Mouse (Mus musculus) layer of hippocampus, adult 9-11 months (tissue): ENCODE measurements around the gene Rpp25.

Experiments
- DNase-seq: peaks from one replicate; pipeline ENCODE4 v3.0.0; 2022

Rpp25 gene

GRCm38 (mm10) chr9:57521056-57521911 is 17.5 kb downstream of the Rpp25 start, which contains the start of gene Cox5a:
Gene Cox5a (plus strand): TSS chr9:57521274.
- peak; percentile 94 for DNase-seq

DNA sequence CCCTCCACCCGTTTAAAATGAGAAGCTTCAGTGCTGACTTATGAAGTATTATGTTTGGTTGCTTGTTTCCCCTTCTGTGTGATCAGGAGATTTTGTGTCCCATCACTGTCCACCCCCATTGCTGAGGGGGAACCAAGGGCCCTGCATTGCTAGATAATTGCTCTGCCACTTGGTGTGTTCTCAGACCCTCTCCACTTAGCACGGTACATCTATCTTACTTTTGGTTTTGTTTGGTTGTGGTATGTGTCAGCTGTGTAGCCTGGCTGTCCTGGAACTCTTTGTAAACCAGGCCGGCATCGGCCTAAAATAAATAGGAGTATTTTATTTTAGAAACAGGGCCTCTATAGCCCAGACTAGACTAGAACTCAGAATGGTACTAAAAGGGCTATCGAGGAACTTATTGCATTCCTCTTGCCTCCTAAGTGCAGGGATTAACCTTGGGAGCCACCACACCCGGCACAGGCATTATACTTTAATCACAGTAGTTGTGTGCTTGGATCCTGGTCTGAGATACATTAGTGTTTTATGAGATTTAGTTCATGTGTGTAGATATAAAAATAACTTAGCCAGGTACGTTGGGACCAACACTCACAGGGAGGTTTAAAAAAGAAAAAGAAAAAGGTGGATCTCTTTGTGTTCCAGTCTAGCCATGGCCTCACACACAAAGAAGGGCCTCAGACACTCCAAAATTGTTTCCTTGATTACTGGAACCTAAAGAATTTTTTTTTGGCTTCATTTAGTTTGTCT is 18.5 kb downstream of the Rpp25 start:
- no peak for DNase-seq

- DNase-seq, result no peak
Measured at GRCm38 (mm10) chr9:57522861-57523246, 19.0 kb downstream of the Rpp25 start.

DNA sequence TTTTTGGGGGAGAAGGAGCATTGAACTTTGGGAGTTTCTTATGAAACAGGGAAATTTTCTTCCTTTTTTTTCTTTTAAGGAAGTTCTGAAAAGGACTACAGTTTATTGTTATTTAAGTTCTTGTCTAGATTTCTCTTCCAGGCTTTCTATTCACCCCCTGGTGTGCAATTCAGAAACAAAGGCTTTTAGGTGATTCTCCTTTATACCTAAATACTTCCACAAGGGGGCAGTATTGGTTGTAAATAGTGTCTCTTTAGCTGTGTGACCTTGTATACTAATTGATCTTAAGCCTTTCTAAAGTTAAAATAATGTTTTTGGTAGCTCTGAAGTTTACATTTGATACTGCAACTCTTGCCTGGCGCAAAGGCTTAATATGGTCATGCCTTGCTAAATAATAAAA is 19.9 kb downstream of the Rpp25 start:
- no peak for DNase-seq

DNA sequence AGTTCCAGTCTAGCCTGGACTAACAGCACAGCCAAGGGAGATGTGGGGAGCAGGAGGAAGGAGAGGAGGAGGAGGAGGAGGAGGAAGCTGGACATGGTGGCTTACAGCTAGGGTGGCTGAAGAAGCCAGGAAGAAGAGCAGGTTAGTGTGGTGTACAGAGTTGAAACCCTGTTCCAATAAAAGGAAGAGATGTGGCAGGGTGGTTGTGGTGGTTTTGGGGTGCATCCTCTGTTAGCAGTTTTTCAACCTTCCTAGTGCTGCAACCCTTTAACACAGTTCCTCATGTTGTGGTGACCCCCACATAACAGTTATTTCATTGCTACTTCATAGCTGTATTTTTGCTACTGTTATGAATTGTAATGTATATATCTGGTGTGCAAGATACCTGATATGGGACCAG is 20.6 kb downstream of the Rpp25 start:
- DNase-seq, result no peak

DNA sequence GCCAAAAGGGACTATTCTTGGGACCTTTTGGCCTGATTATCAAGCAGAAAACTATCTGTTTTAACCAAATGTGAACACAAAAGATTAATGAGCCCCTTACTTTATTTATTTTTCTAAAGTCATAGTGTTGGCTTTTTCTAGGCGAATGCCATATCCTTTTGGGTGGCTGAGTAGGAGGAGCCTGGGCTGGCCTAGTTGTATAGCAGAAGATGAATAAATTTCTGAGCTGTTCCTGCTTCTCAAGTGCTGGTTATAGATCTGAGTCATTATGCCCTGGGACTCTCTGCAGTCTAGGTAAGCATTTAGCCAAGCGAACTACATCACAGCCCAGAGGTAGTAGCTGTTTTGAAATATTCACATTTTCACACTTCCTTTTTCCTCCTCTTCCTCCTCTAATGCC is 21.7 kb downstream of the Rpp25 start:
- DNase-seq, result no peak

DNA sequence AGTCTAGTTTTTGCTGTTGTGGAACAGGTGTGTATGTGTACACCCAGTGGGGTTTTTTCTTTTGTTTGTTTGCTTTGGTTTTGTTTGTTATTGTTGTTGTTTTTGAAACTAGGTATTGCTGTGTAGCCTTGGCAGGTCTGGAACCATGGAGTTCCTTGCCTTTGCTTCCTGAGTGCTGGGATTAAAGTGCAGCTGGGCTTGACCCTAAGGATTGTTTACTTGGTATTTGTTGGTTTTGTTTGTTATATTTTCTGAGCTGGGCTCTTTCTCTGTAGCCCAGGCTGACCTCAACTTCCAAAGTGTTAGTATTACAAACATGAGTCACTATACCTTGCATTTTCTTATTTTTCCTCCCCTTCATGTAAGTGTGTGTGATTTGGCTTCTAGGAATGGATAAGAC is 22.6 kb downstream of the Rpp25 start:
- DNase-seq, result no peak

DNA sequence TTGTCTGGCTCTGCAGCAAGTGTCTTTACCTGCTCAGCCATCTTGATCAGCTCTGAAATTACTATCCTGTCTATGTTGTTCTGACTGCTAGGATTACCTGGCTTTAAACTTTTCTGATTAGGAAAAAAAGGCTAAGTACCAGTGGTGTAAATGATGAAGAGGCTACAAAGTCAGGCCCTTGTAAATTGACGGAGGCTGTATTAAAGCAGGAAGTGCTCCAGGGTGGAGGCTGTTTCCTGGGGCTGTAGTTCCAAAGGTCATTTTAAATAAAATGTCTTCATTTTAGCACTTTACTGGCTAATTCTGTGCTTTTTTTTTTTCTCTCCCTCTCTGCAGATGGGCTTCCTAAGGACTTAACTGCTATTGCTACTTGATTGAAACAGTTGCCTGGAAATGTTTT is 28.1 kb downstream of the Rpp25 start:
- DNase-seq, result no peak

DNA sequence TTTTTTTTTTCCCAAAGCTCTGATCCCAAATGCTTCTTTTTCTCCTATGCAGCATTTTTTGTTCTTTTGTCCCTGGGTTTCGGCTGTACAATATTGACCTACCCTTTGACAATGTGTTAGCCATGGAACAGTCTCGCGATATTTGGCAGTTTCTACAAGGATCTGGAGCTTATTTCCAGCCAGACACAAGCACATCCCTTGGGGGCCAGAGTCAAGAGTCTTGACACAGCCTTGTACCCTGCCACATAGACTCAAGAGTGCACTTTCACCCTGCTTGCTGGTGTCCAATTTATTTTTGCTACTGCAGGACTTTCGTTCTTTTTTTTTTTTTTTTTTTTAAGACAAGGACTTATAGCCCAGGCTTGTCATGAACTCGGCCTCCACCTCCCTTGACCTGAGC is 32.5 kb downstream of the Rpp25 start:
- no peak for DNase-seq

GRCm38 (mm10) chr9:57537044-57537727 is 33.4 kb downstream of the Rpp25 start, which contains the start of gene Fam219b:
Gene Fam219b (plus strand): TSS chr9:57537528.
- peak; percentile 92 for DNase-seq

GRCm38 (mm10) chr9:57537728-57538181 is 33.9 kb downstream of the Rpp25 start:
- DNase-seq, result no peak

DNA sequence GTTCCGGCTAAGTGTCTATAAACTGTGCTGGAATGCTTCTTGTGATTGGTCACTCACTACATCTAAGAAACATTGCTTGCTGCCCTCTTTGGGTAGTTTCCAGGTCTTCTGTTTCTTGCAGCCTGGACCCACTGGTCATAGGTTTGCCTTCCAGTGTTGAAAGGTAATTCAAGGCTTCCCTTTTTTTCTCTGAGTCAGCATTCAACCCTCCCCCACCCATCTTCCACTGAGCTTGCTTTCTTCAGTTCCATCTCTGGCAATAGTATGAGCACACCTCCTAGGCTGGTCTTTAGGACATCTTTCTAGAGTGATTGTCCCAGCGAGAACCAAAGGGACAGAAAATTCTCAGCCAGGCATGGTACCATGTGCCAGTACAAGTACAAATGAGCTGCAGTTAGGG is 35.7 kb downstream of the Rpp25 start:
- DNase-seq, result no peak

GRCm38 (mm10) chr9:57541312-57541711 is 37.5 kb downstream of the Rpp25 start:
- no peak for DNase-seq

GRCm38 (mm10) chr9:57543951-57544350 is 40.1 kb downstream of the Rpp25 start:
- no peak for DNase-seq

GRCm38 (mm10) chr9:57547287-57547686 is 43.5 kb downstream of the Rpp25 start:
- DNase-seq, result no peak

DNA sequence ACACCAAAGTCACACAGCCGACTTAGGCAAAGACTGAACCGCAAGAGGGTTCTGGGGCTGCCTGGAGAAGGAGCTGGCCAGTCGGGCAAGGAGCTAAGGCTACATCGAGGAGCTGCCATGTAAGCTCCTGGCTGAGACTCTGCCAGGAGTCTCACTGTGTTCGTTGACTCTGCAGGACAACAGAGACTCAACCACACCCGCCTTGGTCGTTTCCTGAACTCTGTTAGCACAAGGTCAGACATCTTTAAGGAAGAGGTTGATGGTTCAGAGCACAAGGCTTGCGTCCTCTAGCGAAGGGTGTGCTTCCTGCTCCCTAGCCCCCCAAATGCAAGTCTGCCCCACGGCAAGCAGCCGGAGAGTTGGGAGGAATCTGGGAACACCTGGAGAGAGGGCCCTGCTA is 44.0 kb downstream of the Rpp25 start:
- DNase-seq, result no peak

DNA sequence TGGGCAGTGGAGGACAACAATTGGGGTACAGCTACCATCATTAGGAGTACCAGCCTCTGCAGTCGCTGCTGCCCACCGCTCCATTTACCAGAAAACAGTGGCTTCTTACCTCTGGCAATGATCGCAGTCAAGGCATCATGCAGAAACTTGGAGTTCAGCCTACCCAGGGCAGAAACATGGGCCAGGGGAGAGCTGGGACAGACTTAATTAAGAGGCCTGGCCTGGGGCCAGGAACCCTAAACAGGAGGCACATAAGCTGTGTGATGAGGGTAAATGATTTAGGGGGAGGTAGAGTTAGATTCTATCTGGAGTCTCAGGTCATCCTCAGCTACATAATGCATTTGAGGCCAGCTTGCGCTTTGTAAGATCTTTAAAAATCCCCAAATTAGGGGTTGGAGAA is 45.4 kb downstream of the Rpp25 start:
- no peak for DNase-seq

GRCm38 (mm10) chr9:57550126-57550862 is 46.5 kb downstream of the Rpp25 start:
- DNase-seq, result no peak

- DNase-seq, result peak; percentile 69
Measured at GRCm38 (mm10) chr9:57552139-57552887, 48.5 kb downstream of the Rpp25 start, which contains the start of gene Mpi. Gene Mpi (minus strand): TSS chr9:57552763.

GRCm38 (mm10) chr9:57553119-57553518 is 49.3 kb downstream of the Rpp25 start:
- no peak for DNase-seq

DNA sequence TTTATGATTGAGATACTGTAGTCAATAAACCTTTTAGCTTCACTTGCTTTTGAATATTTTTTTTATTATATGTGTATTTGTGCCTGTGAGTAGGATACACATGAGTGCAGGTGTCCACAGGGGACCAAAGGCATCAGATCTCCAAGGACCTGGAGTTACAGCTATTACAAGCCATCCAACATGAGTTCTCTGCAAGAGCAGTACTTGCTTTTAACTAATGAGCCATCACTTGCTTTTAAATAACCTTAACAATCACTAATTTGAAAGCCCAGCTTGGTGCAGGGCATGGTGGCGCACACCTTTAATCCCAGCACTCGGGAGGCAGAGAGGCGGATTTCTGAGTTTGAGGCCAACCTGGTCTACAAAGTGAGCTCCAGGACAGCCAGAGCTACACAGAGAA is 50.9 kb downstream of the Rpp25 start:
- no peak for DNase-seq
